Comparison of ENCODE assay signal across 8 mouse cellular contexts in genomic region chr7:112760782-112761181, GRCm38 (mm10).
A peak's percentile ranks its signal among the peaks of the same experiment; 100 is the strongest.
DNase-seq lines count a peak whose midpoint lies in the region; ATAC-seq and TF ChIP-seq lines count a peak whose summit lies in the region.
"Had no signal": no experiment of that assay in that cellular context is flagged by ENCODE, and none has a peak within 500 bp of the region (broad histone marks: within the 10 kb centered on the region; RNA-seq: fewer than 3 reads in every experiment).

No protein-coding gene starts in this region.

- no peak overlapping the region; the same call in 1 of the 2 replicates for H3K9ac ChIP-seq in lung, embryonic 14.5 days
- H3K9ac ChIP-seq: liver, embryonic 15.5 days had no signal

- H3K36me3 ChIP-seq in lung, embryonic 14.5 days (ENCODE audit: insufficient read depth): 0 out of 2 replicates have a peak, but pooled peaks cover 14% of the 10 kb centered on the region
- H3K36me3 ChIP-seq: liver, embryonic 15.5 days had no signal

- no peak overlapping the region for H3K4me3 ChIP-seq in lung, embryonic 14.5 days (ENCODE audit: low read depth, low read length)
- H3K4me3 ChIP-seq: liver, embryonic 15.5 days had no signal

- H3K4me2 ChIP-seq in lung, embryonic 14.5 days: 0 out of 2 replicates have a peak overlapping the region, but pooled peaks have one; percentile 6
- H3K4me2 ChIP-seq: liver, embryonic 15.5 days had no signal

- H3K27ac ChIP-seq in lung, embryonic 14.5 days (ENCODE audit: low read depth): peak overlapping the region; percentile 60; the same call in 1 of the 2 replicates
- H3K27ac ChIP-seq: liver, embryonic 15.5 days had no signal

- WGBS in lung, embryonic 14.5 days: 37% methylated on average over 8 of the region's 8 CpGs

- ATAC-seq in inflammation-experienced regulatory T-cells, adult 6 months: peak; percentile 38
- peak; percentile 79 for ATAC-seq in lung, embryonic 14.5 days (ENCODE audit: insufficient read depth)

- H3K27me3 ChIP-seq in lung, embryonic 14.5 days (ENCODE audit: insufficient read depth, low read length): no peaks in the 10 kb centered on the region
- H3K27me3 ChIP-seq: liver, embryonic 15.5 days had no signal

- peak; percentile 5 for DNase-seq in CD4-positive helper T cell, adult 2 months (ENCODE audit: low read depth, low spot score)
- peak; percentile 58 for DNase-seq in adrenal gland, adult 8-10 months
- peak; percentile 97 for DNase-seq in heart, adult 11 months
- peak; percentile 79 for DNase-seq in lung, embryonic 14.5 days
- DNase-seq in retina, embryonic 14.5 days (ENCODE audit: low spot score): peak; percentile 80
- no peak for DNase-seq in cerebellum, adult 9-11 months

- no peak for TF ChIP-seq CTCF in lung, embryonic 14.5 days (IDR thresholded peaks at IDR 0.05; ENCODE audit: low read depth)

- no peaks in the 10 kb centered on the region for H3K9me3 ChIP-seq in lung, embryonic 14.5 days (ENCODE audit: low read depth, low read length)
- H3K9me3 ChIP-seq: liver, embryonic 15.5 days had no signal

- peaks cover 45% of the 10 kb centered on the region for H3K4me1 ChIP-seq in lung, embryonic 14.5 days (ENCODE audit: insufficient read depth)
- H3K4me1 ChIP-seq: liver, embryonic 15.5 days had no signal
